Mouse (Mus musculus): ENCODE results near the gene Daam2. TPM values are rescaled to one million over a fixed set of nuclear protein-coding genes. Genes with fewer than 3 reads are reported as not detected.

Daam2 gene
- polyA plus RNA-seq, 1 experiment from 2014 or later = 4.0 TPM

GRCm38 (mm10) chr17:49563416-49563780, 745 bp downstream of the Daam2 start:
- no peaks in the 10 kb centered on the region for H3K27me3 ChIP-seq (ENCODE audit: control insufficient read depth, insufficient read depth, low read length)
- 39% methylated on average over 4 of the region's 4 CpGs for WGBS
- peak overlapping the region; percentile 42 for H3K4me3 ChIP-seq (ENCODE audit: low read depth, low read length)
- no peak overlapping the region for H3K27ac ChIP-seq (ENCODE audit: low read depth, low read length)
- peak; percentile 37; the same call in 1 of the 2 replicates for ATAC-seq (ENCODE audit: low FRiP score)
- H3K4me1 ChIP-seq (replicated peaks; ENCODE audit: control insufficient read depth, insufficient read depth, low read length) = peaks cover 11% of the 10 kb centered on the region; the same call in 1 of the 2 replicates
- DNase-seq (ENCODE audit: low spot score) = peak; percentile 49
- peak overlapping the region; percentile 64 for H3K4me2 ChIP-seq (replicated peaks; ENCODE audit: low read depth, low read length)
- no peaks in the 10 kb centered on the region for H3K36me3 ChIP-seq (ENCODE audit: control insufficient read depth, insufficient read depth, low read length)
- H3K9ac ChIP-seq (ENCODE audit: low read depth, low read length) = peak overlapping the region; percentile 51
- H3K9me3 ChIP-seq (ENCODE audit: control insufficient read depth, low read length) = no peaks in the 10 kb centered on the region

- H3K9me3 ChIP-seq (ENCODE audit: control insufficient read depth, low read length) = no peaks in the 10 kb centered on the region
- ATAC-seq (ENCODE audit: low FRiP score) (no peak), DNase-seq (ENCODE audit: low spot score) (peak; percentile 9)
- H3K9ac ChIP-seq (ENCODE audit: low read depth, low read length) = peak overlapping the region; percentile 51; the same call in 1 of the 2 replicates
- no peaks in the 10 kb centered on the region for H3K27me3 ChIP-seq (ENCODE audit: control insufficient read depth, insufficient read depth, low read length)
- peak overlapping the region; percentile 42 for H3K4me3 ChIP-seq (ENCODE audit: low read depth, low read length)
- WGBS = 34% methylated on average over 4 of the region's 5 CpGs
- no peak overlapping the region for H3K27ac ChIP-seq (ENCODE audit: low read depth, low read length)
- peaks cover 11% of the 10 kb centered on the region; the same call in 1 of the 2 replicates for H3K4me1 ChIP-seq (replicated peaks; ENCODE audit: control insufficient read depth, insufficient read depth, low read length)
- peak overlapping the region; percentile 64 for H3K4me2 ChIP-seq (replicated peaks; ENCODE audit: low read depth, low read length)
- no peaks in the 10 kb centered on the region for H3K36me3 ChIP-seq (ENCODE audit: control insufficient read depth, insufficient read depth, low read length)
These were observed 1.3 kb downstream of the Daam2 start for GRCm38 (mm10) chr17:49562701-49563415.

- H3K36me3 ChIP-seq (ENCODE audit: control insufficient read depth, insufficient read depth, low read length) = no peaks in the 10 kb centered on the region
These were observed 2.2 kb downstream of the Daam2 start for GRCm38 (mm10) chr17:49561985-49562384.

GRCm38 (mm10) chr17:49559786-49560289, 4.3 kb downstream of the Daam2 start:
- Histone ChIP-seq H3K9ac (ENCODE audit: low read depth, low read length) (no peak overlapping the region), H3K9me3 (ENCODE audit: control insufficient read depth, low read length) (no peaks in the 10 kb centered on the region), H3K27ac (ENCODE audit: low read depth, low read length) (no peak overlapping the region), H3K4me3 (ENCODE audit: low read depth, low read length) (no peak overlapping the region), H3K4me1 (replicated peaks; ENCODE audit: control insufficient read depth, insufficient read depth, low read length) (peaks cover 11% of the 10 kb centered on the region; the same call in 1 of the 2 replicates), H3K4me2 (replicated peaks; ENCODE audit: low read depth, low read length) (no peak overlapping the region), H3K36me3 (ENCODE audit: control insufficient read depth, insufficient read depth, low read length) (no peaks in the 10 kb centered on the region), H3K27me3 (ENCODE audit: control insufficient read depth, insufficient read depth, low read length) (no peaks in the 10 kb centered on the region)
- WGBS = 31% methylated on average over 5 of the region's 5 CpGs
- ATAC-seq (ENCODE audit: low FRiP score) = no peak
- no peak for DNase-seq (ENCODE audit: low spot score)

More at GRCm38 (mm10) chr17:49561985-49562384, 2.2 kb downstream of the Daam2 start:
- no peaks in the 10 kb centered on the region for H3K9me3 ChIP-seq (ENCODE audit: control insufficient read depth, low read length)
- no peak overlapping the region for H3K4me3 ChIP-seq (ENCODE audit: low read depth, low read length)
- H3K27ac ChIP-seq (ENCODE audit: low read depth, low read length) = no peak overlapping the region
- H3K4me2 ChIP-seq (replicated peaks; ENCODE audit: low read depth, low read length) = no peak overlapping the region
- DNase-seq (ENCODE audit: low spot score) (no peak), ATAC-seq (ENCODE audit: low FRiP score) (no peak)
- WGBS = 51% methylated on average over 4 of the region's 4 CpGs
- H3K27me3 ChIP-seq (ENCODE audit: control insufficient read depth, insufficient read depth, low read length) = no peaks in the 10 kb centered on the region
- peaks cover 11% of the 10 kb centered on the region; the same call in 1 of the 2 replicates for H3K4me1 ChIP-seq (replicated peaks; ENCODE audit: control insufficient read depth, insufficient read depth, low read length)
- no peak overlapping the region for H3K9ac ChIP-seq (ENCODE audit: low read depth, low read length)

GRCm38 (mm10) chr17:49556169-49556568, 8.0 kb downstream of the Daam2 start:
- H3K4me3 ChIP-seq (ENCODE audit: low read depth, low read length) = no peak overlapping the region
- no peak overlapping the region for H3K4me2 ChIP-seq (replicated peaks; ENCODE audit: low read depth, low read length)
- no peak overlapping the region for H3K27ac ChIP-seq (ENCODE audit: low read depth, low read length)
- no peaks in the 10 kb centered on the region for H3K9me3 ChIP-seq (ENCODE audit: control insufficient read depth, low read length)
- no peaks in the 10 kb centered on the region for H3K36me3 ChIP-seq (ENCODE audit: control insufficient read depth, insufficient read depth, low read length)
- no peak overlapping the region for H3K9ac ChIP-seq (ENCODE audit: low read depth, low read length)
- H3K27me3 ChIP-seq (ENCODE audit: control insufficient read depth, insufficient read depth, low read length) = no peaks in the 10 kb centered on the region
- 91% methylated on average over 3 of the region's 3 CpGs for WGBS
- ATAC-seq (ENCODE audit: low FRiP score) = no peak
- no peak for DNase-seq (ENCODE audit: low spot score)
- no peaks in the 10 kb centered on the region for H3K4me1 ChIP-seq (replicated peaks; ENCODE audit: control insufficient read depth, insufficient read depth, low read length)

GRCm38 (mm10) chr17:49551991-49552390, 12.2 kb downstream of the Daam2 start:
- Histone ChIP-seq H3K27me3 (ENCODE audit: control insufficient read depth, insufficient read depth, low read length) (no peaks in the 10 kb centered on the region), H3K4me2 (replicated peaks; ENCODE audit: low read depth, low read length) (no peak overlapping the region), H3K9ac (ENCODE audit: low read depth, low read length) (no peak overlapping the region), H3K9me3 (ENCODE audit: control insufficient read depth, low read length) (no peaks in the 10 kb centered on the region), H3K4me3 (ENCODE audit: low read depth, low read length) (no peak overlapping the region), H3K36me3 (ENCODE audit: control insufficient read depth, insufficient read depth, low read length) (no peaks in the 10 kb centered on the region), H3K4me1 (replicated peaks; ENCODE audit: control insufficient read depth, insufficient read depth, low read length) (no peaks in the 10 kb centered on the region), H3K27ac (ENCODE audit: low read depth, low read length) (no peak overlapping the region)
- 92% methylated on average over 7 of the region's 7 CpGs for WGBS
- no peak for ATAC-seq (ENCODE audit: low FRiP score)
- no peak for DNase-seq (ENCODE audit: low spot score)

- Histone ChIP-seq H3K9me3 (ENCODE audit: control insufficient read depth, low read length) (no peaks in the 10 kb centered on the region), H3K4me1 (replicated peaks; ENCODE audit: control insufficient read depth, insufficient read depth, low read length) (no peaks in the 10 kb centered on the region), H3K36me3 (ENCODE audit: control insufficient read depth, insufficient read depth, low read length) (no peaks in the 10 kb centered on the region), H3K27me3 (ENCODE audit: control insufficient read depth, insufficient read depth, low read length) (no peaks in the 10 kb centered on the region), H3K27ac (ENCODE audit: low read depth, low read length) (no peak overlapping the region), H3K4me3 (ENCODE audit: low read depth, low read length) (no peak overlapping the region), H3K4me2 (replicated peaks; ENCODE audit: low read depth, low read length) (no peak overlapping the region), H3K9ac (ENCODE audit: low read depth, low read length) (no peak overlapping the region)
- no peak for DNase-seq (ENCODE audit: low spot score)
- WGBS = 83% methylated on average over 2 of the region's 2 CpGs
- ATAC-seq (ENCODE audit: low FRiP score) = no peak
These were observed 12.7 kb downstream of the Daam2 start for GRCm38 (mm10) chr17:49551465-49551864.

GRCm38 (mm10) chr17:49545997-49546396, 18.1 kb downstream of the Daam2 start:
- no peak overlapping the region for H3K27ac ChIP-seq (ENCODE audit: low read depth, low read length)
- no peak for ATAC-seq (ENCODE audit: low FRiP score)
- no peaks in the 10 kb centered on the region for H3K4me1 ChIP-seq (replicated peaks; ENCODE audit: control insufficient read depth, insufficient read depth, low read length)

GRCm38 (mm10) chr17:49545424-49545823, 18.7 kb downstream of the Daam2 start:
- Histone ChIP-seq H3K9me3 (ENCODE audit: control insufficient read depth, low read length) (no peaks in the 10 kb centered on the region), H3K27me3 (ENCODE audit: control insufficient read depth, insufficient read depth, low read length) (no peaks in the 10 kb centered on the region), H3K27ac (ENCODE audit: low read depth, low read length) (no peak overlapping the region), H3K9ac (ENCODE audit: low read depth, low read length) (no peak overlapping the region), H3K4me2 (replicated peaks; ENCODE audit: low read depth, low read length) (no peak overlapping the region), H3K4me1 (replicated peaks; ENCODE audit: control insufficient read depth, insufficient read depth, low read length) (no peaks in the 10 kb centered on the region), H3K4me3 (ENCODE audit: low read depth, low read length) (no peak overlapping the region), H3K36me3 (ENCODE audit: control insufficient read depth, insufficient read depth, low read length) (no peaks in the 10 kb centered on the region)
- 86% methylated on average over 4 of the region's 4 CpGs for WGBS
- ATAC-seq (ENCODE audit: low FRiP score) (no peak), DNase-seq (ENCODE audit: low spot score) (no peak)

More at GRCm38 (mm10) chr17:49545997-49546396, 18.1 kb downstream of the Daam2 start:
- no peak overlapping the region for H3K9ac ChIP-seq (ENCODE audit: low read depth, low read length)
- WGBS = 80% methylated on average over 4 of the region's 4 CpGs
- H3K36me3 ChIP-seq (ENCODE audit: control insufficient read depth, insufficient read depth, low read length) = no peaks in the 10 kb centered on the region
- no peak overlapping the region for H3K4me3 ChIP-seq (ENCODE audit: low read depth, low read length)
- no peak for DNase-seq (ENCODE audit: low spot score)
- no peaks in the 10 kb centered on the region for H3K27me3 ChIP-seq (ENCODE audit: control insufficient read depth, insufficient read depth, low read length)
- no peaks in the 10 kb centered on the region for H3K9me3 ChIP-seq (ENCODE audit: control insufficient read depth, low read length)
- H3K4me2 ChIP-seq (replicated peaks; ENCODE audit: low read depth, low read length) = no peak overlapping the region
